Mouse (Mus musculus): ENCODE results near the gene Dyrk1a.

- no peak for TF ChIP-seq CTCF (IDR thresholded peaks at IDR 0.05)
- no peak for TF ChIP-seq EP300 (IDR thresholded peaks at IDR 0.05)
Observed at GRCm38 (mm10) chr16:94555346-94555745, 14.5 kb upstream of the Dyrk1a start.

All from lung, postnatal 0 days (tissue).